Mouse (Mus musculus): Measurements from ENCODE around the gene Xrn2.

The Xrn2 gene

DNA sequence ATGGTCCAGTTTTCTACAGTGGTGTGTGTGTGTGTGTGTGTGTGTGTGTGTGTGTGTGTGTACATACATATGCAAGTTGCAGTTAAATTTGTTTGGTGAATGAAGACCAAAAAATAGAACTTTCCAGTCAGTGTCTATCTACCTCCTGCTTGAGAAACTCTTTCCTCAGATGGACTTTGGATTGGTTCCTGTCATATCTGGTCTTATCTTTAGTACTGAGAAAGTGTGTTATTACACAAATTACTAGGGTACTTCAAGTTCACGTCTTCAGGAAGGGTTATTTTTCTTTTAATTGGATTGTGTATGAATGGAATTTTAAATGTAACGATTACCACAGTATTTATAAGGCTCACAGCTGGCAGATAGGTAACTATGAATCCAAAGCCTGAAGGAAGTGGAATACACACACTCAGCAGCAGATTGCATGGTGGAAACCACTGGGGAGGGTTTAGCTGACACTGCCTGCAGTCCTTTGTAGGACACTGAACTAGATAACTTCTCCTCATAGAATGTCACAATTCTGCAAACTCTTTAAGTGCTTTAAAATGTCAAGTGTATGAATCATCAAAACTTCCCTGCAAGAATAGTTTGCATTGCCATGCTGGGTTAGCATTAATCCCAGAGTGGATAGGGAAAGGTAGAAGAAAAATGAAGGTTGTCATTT, 40.6 kb downstream of the Xrn2 start:
- no peak for DNase-seq (ENCODE audit: low spot score in 2 of 2)

DNA sequence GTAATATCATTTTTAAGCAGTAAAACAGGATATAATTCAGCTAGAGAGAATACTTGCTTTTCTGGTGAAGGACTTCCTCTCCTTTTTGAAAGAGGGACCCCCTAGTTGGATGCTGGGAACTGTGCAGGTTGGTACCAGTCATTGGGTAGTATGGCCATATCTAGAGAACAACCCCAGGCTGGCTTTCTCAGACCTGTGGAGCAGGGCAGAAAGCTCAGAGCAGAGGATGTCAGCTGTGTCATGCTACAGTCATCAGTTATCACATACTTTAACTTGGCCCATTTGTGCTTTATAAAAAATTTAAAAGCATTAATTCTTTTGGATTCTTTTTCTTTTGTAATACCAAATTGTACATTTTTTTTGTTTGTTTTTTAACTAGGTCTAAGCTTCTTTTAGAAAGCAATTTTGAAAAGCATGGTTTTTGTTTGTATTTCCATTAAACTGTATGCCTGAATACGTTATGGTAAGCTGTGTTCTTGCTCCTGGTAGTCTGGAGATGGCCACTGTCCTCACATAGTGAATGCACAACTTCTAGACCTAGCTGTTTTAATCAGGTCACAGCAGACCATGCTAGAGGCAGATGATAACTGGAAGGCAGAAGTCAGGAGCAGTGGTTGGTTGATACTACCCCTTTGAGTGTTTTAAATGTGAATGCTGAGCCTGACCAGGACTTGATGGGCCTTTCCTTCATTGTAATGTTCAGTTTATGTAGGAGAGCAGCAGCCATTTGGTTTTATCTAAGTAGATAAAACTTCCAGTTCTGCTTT, 54.9 kb downstream of the Xrn2 start:
- DNase-seq (ENCODE audit: low spot score in 2 of 2), result no peak

DNA sequence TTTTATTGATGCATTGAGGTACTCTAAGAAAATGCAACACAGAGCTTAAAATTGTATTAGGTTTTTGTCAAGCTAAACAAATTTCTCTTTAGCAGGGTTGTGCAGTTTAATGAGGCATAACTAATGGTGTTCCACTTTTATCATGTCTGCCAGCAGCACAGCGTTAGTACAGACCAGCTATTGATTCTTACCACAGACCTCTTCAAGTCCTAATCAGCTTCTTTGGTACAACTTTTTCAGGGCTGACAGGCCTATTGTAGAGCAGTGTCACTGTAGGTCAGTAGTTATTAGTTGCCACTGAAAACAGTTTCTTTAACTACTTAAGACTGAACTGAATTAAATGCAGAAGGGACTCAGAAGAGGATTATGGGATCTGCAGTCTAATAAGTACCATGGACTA, 56.3 kb downstream of the Xrn2 start:
- no peak for DNase-seq (ENCODE audit: low spot score in 2 of 2)

GRCm38 (mm10) chr2:147070305-147070704, 57.5 kb downstream of the Xrn2 start:
- no peak for DNase-seq (ENCODE audit: low spot score in 2 of 2)

- DNase-seq (ENCODE audit: low spot score in 2 of 2), result no peak
Observed at GRCm38 (mm10) chr2:147073962-147074361, 61.2 kb downstream of the Xrn2 start.

DNA sequence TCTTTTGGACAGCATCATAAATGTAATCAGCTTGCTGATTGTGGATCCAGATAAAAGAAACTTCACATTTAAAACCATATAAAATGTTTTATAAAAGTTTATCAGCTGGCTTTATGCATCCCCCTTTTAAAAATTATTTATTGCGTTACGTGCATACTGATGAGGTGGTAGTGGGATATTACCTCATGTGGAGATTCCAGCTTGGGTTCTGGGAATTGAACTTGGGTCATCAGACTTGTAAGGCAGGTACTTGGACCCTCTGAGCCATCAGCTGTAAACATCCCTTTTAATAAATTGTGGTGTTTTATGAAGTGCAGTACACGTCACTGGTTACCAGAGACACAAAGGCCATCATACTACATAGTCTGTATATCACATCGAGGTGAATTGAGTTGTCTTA, 61.6 kb downstream of the Xrn2 start:
- DNase-seq (ENCODE audit: low spot score in 2 of 2), result no peak

DNA sequence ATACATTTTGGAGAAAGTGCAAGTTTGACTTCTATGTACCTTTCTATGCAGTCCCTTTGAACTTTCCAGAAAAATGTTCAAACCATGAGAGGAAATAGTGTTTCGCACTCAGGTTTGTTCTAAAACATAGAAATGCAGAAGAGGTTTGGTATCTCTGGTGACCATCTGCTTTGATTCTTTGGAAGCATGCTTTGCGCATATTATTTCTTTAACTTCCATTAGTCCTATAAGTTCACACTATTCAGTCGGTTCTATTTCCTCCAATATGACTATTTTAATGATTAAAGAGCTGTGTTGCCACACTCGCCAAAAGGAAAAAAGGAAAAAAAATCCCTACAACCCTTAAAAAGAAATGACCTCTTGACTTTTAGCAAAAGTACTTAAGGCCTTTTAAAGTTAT, 69.6 kb downstream of the Xrn2 start:
- DNase-seq (ENCODE audit: low spot score in 2 of 2), result no peak

DNA sequence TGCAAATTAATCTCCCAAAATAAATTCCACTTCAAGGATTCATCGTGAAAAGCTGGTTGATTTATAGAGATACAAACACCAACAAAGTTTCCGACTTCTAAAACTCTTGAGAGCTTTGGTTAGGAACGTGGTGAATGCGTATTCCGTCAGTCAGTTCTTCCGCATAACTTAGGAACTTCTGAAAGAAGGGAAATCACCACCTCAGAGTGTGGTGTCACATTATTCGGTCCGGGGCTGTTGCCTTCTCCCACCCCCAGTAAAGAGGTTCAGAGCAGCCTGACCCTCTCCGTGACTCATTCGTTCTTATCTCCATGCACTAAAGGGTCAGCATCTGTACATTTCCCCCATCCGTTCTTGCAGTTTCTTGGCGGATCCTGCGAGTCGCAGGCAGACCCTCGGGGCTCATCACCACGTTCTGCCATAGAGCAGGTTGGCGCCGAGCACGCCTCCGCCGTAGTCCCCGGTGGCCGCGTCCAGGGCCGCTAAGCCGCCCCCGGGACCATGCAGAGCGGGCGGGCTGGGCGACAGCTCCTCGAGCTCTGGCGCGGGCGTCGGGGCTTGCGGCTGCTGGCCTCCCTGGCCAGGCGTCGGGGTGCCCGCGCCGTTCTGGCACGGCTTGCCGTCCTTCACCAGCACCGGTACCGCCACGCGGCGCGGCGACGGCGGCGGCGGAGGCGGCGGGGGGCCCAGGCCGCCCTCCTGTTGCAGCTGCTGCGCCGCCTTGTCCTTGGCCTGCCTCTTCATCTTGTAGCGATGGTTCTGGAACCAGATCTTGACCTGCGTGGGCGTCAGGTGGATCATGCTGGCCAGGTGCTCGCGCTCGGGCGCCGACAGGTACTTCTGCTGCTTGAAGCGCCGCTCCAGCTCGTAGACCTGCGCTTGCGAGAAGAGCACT, 70.9 kb downstream of the Xrn2 start:
- DNase-seq (ENCODE audit: low spot score in 2 of 2), result peak in 1 of 2 experiments; percentile 9

- DNase-seq (ENCODE audit: low spot score in 2 of 2), result peak in 1 of 2 experiments; percentile 11
Observed at GRCm38 (mm10) chr2:147084366-147085071, 71.7 kb downstream of the Xrn2 start.

GRCm38 (mm10) chr2:147085072-147085870, 72.5 kb downstream of the Xrn2 start, which contains the start of gene Nkx2-4:
Gene Nkx2-4, minus strand, starts transcription at chr2:147085445.
- DNase-seq (ENCODE audit: low spot score in 2 of 2), result no peak

GRCm38 (mm10) chr2:147085937-147086336, 73.1 kb downstream of the Xrn2 start:
- DNase-seq (ENCODE audit: low spot score in 2 of 2), result no peak

- DNase-seq (ENCODE audit: low spot score in 2 of 2), result no peak
Observed at GRCm38 (mm10) chr2:147086441-147086840, 73.6 kb downstream of the Xrn2 start.

DNA sequence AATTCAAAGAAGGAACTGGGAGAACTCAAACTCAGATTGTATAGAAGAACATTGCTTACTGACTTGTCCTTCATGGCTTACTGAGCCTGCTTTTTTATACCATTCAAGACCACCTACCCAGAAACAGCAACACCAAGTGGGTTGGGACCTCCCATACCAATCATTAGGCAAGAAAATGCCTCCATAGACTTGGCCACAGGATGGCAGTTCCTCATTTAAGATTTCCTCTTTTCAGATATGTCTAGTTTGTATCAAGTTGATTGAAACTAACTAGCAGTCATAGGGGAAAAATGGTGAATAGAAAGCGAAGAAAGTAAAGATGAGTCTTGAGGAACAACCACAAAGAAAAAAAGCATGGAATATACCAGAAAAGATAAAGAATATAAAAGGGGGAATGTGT, 106.9 kb downstream of the Xrn2 start:
- DNase-seq (ENCODE audit: low spot score in 2 of 2), result no peak

- DNase-seq (ENCODE audit: low spot score in 2 of 2), result no peak
Observed at GRCm38 (mm10) chr2:147127366-147127765, 114.6 kb downstream of the Xrn2 start.
